Mouse (Mus musculus): Measurements from ENCODE around the gene Erp29. TPM values are rescaled to one million over a fixed set of nuclear protein-coding genes. Genes with fewer than 3 reads are reported as not detected.

Gene Erp29
- polyA plus RNA-seq (2015; fragmentation: Nextera tagmentation; extraction: Ambion mirVana): 116 and 122 TPM in 2 replicates

GRCm38 (mm10) chr5:121452026-121452869 lies at the start of gene Erp29:
TSS of gene Erp29 (minus strand) at chr5:121452506.

GRCm38 (mm10) chr5:121451644-121452025 lies 671 bp downstream of the Erp29 start, which contains the start of gene Tmem116:
TSS of gene Tmem116 (plus strand) at chr5:121451893.

GRCm38 (mm10) chr5:121397187-121398145 lies 54.8 kb downstream of the Erp29 start, which contains the start of gene Naa25:
TSS of gene Naa25 (plus strand) at chr5:121397936.

GRCm38 (mm10) chr5:121385461-121386119 lies 66.7 kb downstream of the Erp29 start, which contains the start of gene Trafd1:
TSS of gene Trafd1 (minus strand) at chr5:121385632.

Other genes with a start within 250 kb of the Erp29 start
- gene Rpl6, start 248.0 kb downstream of the Erp29 start, polyA plus RNA-seq (2015; fragmentation: Nextera tagmentation; extraction: Ambion mirVana): 524 and 568 TPM in 2 replicates
- gene Hectd4, start 232.3 kb downstream of the Erp29 start, polyA plus RNA-seq (2015; fragmentation: Nextera tagmentation; extraction: Ambion mirVana): 3.1 and 4.3 TPM in 2 replicates
- 54.6 and 67.4 TPM in 2 replicates for gene Trafd1, start 66.9 kb downstream of the Erp29 start, polyA plus RNA-seq (2015; fragmentation: Nextera tagmentation; extraction: Ambion mirVana)
- gene Naa25, start 54.6 kb downstream of the Erp29 start, polyA plus RNA-seq (2015; fragmentation: Nextera tagmentation; extraction: Ambion mirVana): 14.5 and 21.9 TPM in 2 replicates
- gene Tmem116, start 613 bp downstream of the Erp29 start, polyA plus RNA-seq (2015; fragmentation: Nextera tagmentation; extraction: Ambion mirVana): 2.1 and 5.5 TPM in 2 replicates
- not detected in 2 replicates for gene Adam1b, start 50.9 kb upstream of the Erp29 start, polyA plus RNA-seq (2015; fragmentation: Nextera tagmentation; extraction: Ambion mirVana)
- 0.71 and 0.99 TPM in 2 replicates for gene Adam1a, start 93.0 kb upstream of the Erp29 start, polyA plus RNA-seq (2015; fragmentation: Nextera tagmentation; extraction: Ambion mirVana)
- not detected in 2 replicates for gene Gm42878, start 93.0 kb upstream of the Erp29 start, polyA plus RNA-seq (2015; fragmentation: Nextera tagmentation; extraction: Ambion mirVana)
- 28.0 and 43.6 TPM in 2 replicates for gene Mapkapk5, start 93.4 kb upstream of the Erp29 start, polyA plus RNA-seq (2015; fragmentation: Nextera tagmentation; extraction: Ambion mirVana)
- 233 and 493 TPM in 2 replicates for gene Aldh2, start 141.3 kb upstream of the Erp29 start, polyA plus RNA-seq (2015; fragmentation: Nextera tagmentation; extraction: Ambion mirVana)
- gene Acad12, start 166.4 kb upstream of the Erp29 start, polyA plus RNA-seq (2015; fragmentation: Nextera tagmentation; extraction: Ambion mirVana): 5.8 and 9.6 TPM in 2 replicates
- 4.5 and 5.3 TPM in 2 replicates for gene Acad10, start 208.0 kb upstream of the Erp29 start, polyA plus RNA-seq (2015; fragmentation: Nextera tagmentation; extraction: Ambion mirVana)
- gene Brap, start 208.1 kb upstream of the Erp29 start, polyA plus RNA-seq (2015; fragmentation: Nextera tagmentation; extraction: Ambion mirVana): 29.9 and 36.1 TPM in 2 replicates